Mouse (Mus musculus) heart, embryonic 16.5 days (tissue): ENCODE results near the gene Irf9. TPM values are rescaled to one million over a fixed set of nuclear protein-coding genes. Genes with fewer than 3 reads are reported as not detected.

ENCODE experiments used
- ATAC-seq: fragments of 200-750 bp; cut with Nextera tagmentation; replicated peaks from 2 replicates; pipeline ENCODE4 v1.8.0; 2017; ENCODE audit warnings: moderate number of reproducible peaks; ENCODE audit not compliant: insufficient read depth, low FRiP score; ENCODE audit errors: extremely low read depth
- H3K27ac ChIP-seq: fragments of 300-500 bp; sonication (generic); 2 replicates; pipeline ENCODE4 v1.5.1; 2014; ENCODE audit warnings: mild to moderate bottlenecking, low read length, control low read depth, moderate library complexity
- H3K27me3 ChIP-seq: fragments of 300-500 bp; sonication (generic); 2 replicates; pipeline ENCODE4 v1.6.1; 2014; ENCODE audit warnings: low read length, mixed read lengths; ENCODE audit not compliant: control insufficient read depth, insufficient read depth
- H3K36me3 ChIP-seq: fragments of 300-500 bp; sonication (generic); 2 replicates; pipeline ENCODE4 v1.6.1; 2014; ENCODE audit not compliant: control insufficient read depth, insufficient read depth
- H3K4me1 ChIP-seq: fragments of 300-500 bp; sonication (generic); 2 replicates; pipeline ENCODE4 v1.6.1; 2014; ENCODE audit warnings: low read length, mixed read lengths; ENCODE audit not compliant: control insufficient read depth, insufficient read depth
- H3K4me2 ChIP-seq: fragments of 300-500 bp; sonication (generic); 2 replicates; pipeline ENCODE4 v1.6.1; 2014; ENCODE audit warnings: low read depth, mild to moderate bottlenecking, control low read depth, low read length
- H3K4me3 ChIP-seq: fragments of 300-500 bp; sonication (generic); 2 replicates; pipeline ENCODE4 v1.5.1; 2014; ENCODE audit warnings: mild to moderate bottlenecking, control low read depth, low read length
- H3K9ac ChIP-seq: fragments of 300-500 bp; sonication (generic); 2 replicates; pipeline ENCODE4 v1.6.1; 2014; ENCODE audit warnings: low read length, control low read depth
- H3K9me3 ChIP-seq: fragments of 300-500 bp; sonication (generic); replicated peaks from 2 replicates; pipeline ENCODE4 v1.6.1; 2016; ENCODE audit warnings: low read length; ENCODE audit not compliant: control insufficient read depth
- WGBS: fragments of 180-500 bp; shearing (Covaris S2); extraction: QIAGEN DNeasy Blood & Tissue Kit; methylation state at CpG from one replicate; pipeline ENCODE4 v1.1.7; 2014; 5-methylcytosine and 5-hydroxymethylcytosine counted together
- polyA plus RNA-seq: library from polyadenylated mRNA; unstranded; fragments of >200 nt; fragmentation: Nextera tagmentation; extraction: Ambion mirVana; gene quantifications from 2 replicates; pipeline ENCODE4 v1.2.1, GENCODE M21; 2015

Gene Irf9
- polyA plus RNA-seq, 1 experiment from 2014 or later: 15.3 TPM

DNA sequence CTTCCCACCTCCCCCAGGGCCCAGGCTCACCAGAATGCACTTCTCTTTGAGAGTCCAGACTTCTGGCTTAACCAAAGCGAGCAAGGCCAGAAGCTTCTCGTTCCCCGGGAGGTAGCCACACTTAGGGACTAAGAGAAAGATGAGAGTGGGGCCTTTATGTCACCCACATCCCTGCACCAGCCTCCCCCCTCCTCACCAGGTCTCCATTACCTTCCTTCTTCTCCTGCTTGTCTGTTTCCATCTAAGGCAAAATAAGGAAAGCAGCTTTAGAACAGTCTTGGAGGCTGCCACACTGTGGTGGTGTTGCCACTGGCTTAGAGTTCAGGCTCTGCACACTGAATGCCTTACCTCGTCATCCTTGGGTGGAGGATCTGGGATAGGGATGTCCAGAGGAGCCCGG lies 14.1 kb upstream of the Irf9 start:
- H3K27me3 ChIP-seq: no peaks in the 10 kb centered on the region
- peaks cover 25% of the 10 kb centered on the region for H3K4me1 ChIP-seq
- no peak overlapping the region for H3K4me2 ChIP-seq
- H3K9ac ChIP-seq: no peak overlapping the region
- no peak overlapping the region for H3K27ac ChIP-seq
- 84% methylated on average over 5 of the region's 5 CpGs for WGBS
- ATAC-seq: no peak
- no peaks in the 10 kb centered on the region for H3K9me3 ChIP-seq
- peaks cover 13% of the 10 kb centered on the region for H3K36me3 ChIP-seq
- H3K4me3 ChIP-seq: no peak overlapping the region

DNA sequence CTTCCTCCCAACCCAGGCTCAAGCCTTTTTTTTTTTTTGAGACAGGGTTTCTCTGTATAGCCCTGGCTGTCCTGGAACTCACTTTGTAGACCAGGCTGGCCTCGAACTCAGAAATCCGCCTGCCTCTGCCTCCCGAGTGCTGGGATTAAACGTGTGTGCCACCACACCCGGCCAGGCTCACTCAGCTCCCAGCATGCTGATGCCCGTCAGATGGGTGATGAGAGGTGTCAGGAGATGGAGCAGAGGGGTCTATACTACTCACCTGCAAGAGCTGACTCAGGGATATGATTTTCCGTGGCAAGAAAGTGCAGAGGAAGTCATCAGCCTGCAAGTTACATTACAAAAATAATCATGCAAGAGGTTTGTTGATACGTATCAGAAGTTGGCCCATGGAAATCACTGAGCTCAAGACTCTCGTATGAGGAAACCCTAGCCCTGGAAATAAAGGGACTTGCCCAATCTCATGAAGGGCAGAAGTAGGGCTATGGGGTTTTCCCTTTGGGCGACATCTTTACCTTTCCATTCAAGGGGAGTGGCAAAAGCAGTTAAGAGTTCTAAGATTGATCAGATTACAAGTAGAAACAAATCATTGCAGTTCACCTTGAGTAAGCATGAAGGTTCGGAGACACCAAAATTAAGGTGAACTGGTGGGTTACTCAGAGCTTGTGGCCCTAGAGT lies 13.5 kb upstream of the Irf9 start:
- 75% methylated on average over 11 of the region's 11 CpGs for WGBS

DNA sequence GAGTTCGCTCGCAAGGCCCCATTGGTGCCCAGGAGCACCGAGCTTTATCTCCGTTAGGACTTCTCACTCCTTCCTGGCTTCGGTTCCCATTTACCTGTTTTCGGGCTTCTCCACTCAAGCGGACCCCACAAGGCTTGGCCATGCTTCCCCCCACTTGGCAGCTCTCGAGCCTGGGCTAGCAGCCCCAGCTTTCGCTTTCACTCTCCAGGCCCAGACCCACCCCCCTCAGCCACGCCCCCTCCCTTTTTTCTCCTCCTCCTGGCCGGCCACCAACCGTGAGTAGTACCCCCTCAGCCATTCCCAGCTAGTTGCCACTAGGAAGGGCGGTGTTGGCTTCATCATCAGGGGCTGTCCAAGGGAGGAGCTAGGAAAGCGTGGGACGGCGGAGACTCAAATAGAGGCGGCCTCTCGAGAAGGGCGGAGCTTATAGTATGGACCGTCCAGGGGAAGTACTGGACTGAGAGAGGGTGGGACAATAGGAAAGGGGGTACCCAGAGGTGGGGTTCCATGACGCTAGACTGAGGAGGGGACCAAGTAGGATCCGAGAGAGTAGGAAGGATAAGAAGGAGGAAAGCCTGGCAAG lies 12.5 kb upstream of the Irf9 start, which contains the start of gene Psme2:
Gene Psme2 (minus strand): TSS at position 366 of the 583 bp plus-strand sequence.
- Histone ChIP-seq H3K36me3 (peaks cover 27% of the 10 kb centered on the region), H3K4me2 (peak within 1 kb of the TSS; percentile 76), H3K27ac (peak within 1 kb of the TSS; percentile 97), H3K27me3 (no peaks in the 10 kb centered on the region), H3K9me3 (no peaks in the 10 kb centered on the region), H3K4me1 (peaks cover 19% of the 10 kb centered on the region), H3K4me3 (peak within 1 kb of the TSS; percentile 91), H3K9ac (peak within 1 kb of the TSS; percentile 93)
- peak; percentile 94 for ATAC-seq
- 1% methylated on average over 22 of the region's 22 CpGs for WGBS

More for the DNA sequence above, 13.5 kb upstream of the Irf9 start:
- no peaks in the 10 kb centered on the region for H3K9me3 ChIP-seq
- peaks cover 25% of the 10 kb centered on the region for H3K4me1 ChIP-seq
- H3K4me2 ChIP-seq: peak overlapping the region; percentile 76
- ATAC-seq: no peak
- H3K36me3 ChIP-seq: peaks cover 18% of the 10 kb centered on the region
- peak overlapping the region; percentile 83 for H3K9ac ChIP-seq
- peak overlapping the region; percentile 97 for H3K27ac ChIP-seq
- peak overlapping the region; percentile 91 for H3K4me3 ChIP-seq
- no peaks in the 10 kb centered on the region for H3K27me3 ChIP-seq

DNA sequence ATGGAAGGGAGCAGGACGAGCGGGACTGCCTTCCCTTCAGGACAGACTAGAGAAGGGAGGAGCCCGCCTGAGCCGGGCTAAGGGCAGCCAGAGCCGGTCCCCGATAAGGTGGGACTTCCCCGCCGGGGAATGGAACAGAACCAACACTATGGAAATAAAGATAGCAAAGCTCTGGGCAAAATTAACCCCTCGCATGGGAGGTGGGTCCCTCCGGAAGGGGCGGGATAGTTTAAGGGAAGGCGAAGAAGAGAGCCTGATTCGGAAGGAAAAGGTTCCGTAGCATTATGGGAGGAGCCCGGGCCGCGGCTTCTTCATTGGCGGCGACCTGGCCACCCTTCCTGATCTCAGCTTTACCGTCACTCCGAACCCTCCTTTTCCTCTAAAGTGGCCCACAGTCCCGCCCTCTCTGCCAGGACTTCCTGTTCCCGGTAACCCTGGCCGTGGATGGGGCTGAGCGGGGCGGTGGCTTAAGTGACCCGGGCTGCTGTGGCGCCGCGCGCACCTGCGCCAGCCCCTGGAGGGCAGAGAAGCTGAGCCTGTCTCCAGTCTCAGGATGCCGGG lies 12.0 kb upstream of the Irf9 start, which contains the start of gene Rnf31:
Gene Rnf31 (plus strand): TSS at position 378 of the 561 bp plus-strand sequence.
- Histone ChIP-seq H3K4me2 (peak within 1 kb of the TSS; percentile 76), H3K4me3 (peak within 1 kb of the TSS; percentile 91), H3K9ac (peak within 1 kb of the TSS; percentile 93), H3K4me1 (peaks cover 19% of the 10 kb centered on the region), H3K27me3 (no peaks in the 10 kb centered on the region), H3K36me3 (peaks cover 33% of the 10 kb centered on the region), H3K27ac (peak within 1 kb of the TSS; percentile 97), H3K9me3 (no peaks in the 10 kb centered on the region)
- ATAC-seq: peak; percentile 89
- WGBS: under 1% methylated on average over 33 of the region's 33 CpGs

DNA sequence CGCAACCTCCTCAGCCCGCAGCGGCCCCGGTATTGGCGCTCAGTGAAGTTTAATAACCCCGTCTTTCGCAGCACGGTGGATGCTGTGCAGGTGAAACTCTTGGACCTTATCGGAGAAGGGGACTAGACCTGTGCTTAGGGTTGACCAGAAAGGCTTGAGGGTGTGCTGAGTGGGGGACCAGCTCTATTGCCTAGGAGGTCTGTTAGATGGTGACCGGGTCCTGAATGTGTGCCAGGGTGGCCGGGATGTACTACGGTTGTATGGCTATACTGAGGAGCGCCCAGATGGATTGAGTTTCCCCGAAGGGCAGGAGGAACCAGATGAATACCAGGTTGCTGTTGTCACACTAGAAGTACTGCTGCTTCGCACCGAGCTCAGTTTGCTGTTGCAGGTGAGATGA lies 11.1 kb upstream of the Irf9 start:
- Histone ChIP-seq H3K4me2 (peak overlapping the region; percentile 76), H3K9me3 (no peaks in the 10 kb centered on the region), H3K27me3 (no peaks in the 10 kb centered on the region), H3K9ac (peak overlapping the region; percentile 93), H3K4me3 (peak overlapping the region; percentile 91), H3K36me3 (peaks cover 36% of the 10 kb centered on the region), H3K27ac (peak overlapping the region; percentile 88), H3K4me1 (peaks cover 19% of the 10 kb centered on the region)
- WGBS: 3% methylated on average over 16 of the region's 16 CpGs
- ATAC-seq: no peak

DNA sequence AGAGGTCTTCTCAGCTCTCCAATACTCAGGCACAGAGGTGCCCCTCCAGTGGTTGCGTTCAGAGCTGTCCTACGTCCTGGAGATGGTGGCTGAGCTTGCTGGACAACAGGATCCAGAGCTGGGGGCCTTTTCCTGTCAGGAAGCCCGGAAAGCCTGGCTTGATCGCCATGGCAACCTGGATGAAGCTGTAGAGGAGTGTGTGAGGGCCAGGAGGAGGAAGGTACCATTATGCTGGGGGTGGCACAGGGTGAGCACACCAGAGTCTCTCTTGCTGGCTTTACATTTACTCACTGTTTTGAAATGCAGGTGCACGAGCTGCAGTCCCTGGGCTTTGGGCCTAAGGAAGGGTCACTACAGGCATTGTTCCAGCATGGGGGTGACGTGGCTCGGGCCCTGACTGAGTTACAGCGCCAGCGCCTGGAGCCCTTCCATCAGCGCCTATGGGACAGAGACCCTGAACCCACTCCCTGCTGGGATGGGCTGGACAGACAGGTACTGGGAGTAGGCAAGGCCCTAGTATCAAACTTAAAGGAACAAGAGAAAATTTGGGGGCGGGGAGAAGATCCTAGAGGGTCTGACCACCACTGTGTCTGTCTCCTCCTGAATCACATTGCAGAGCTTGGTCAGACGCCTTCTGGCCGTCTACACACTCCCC lies 7.2 kb upstream of the Irf9 start:
- Histone ChIP-seq H3K27ac (no peak overlapping the region), H3K27me3 (no peaks in the 10 kb centered on the region), H3K36me3 (peaks cover 57% of the 10 kb centered on the region), H3K9ac (no peak overlapping the region), H3K4me1 (peaks cover 13% of the 10 kb centered on the region), H3K9me3 (no peaks in the 10 kb centered on the region), H3K4me2 (no peak overlapping the region), H3K4me3 (no peak overlapping the region)
- 76% methylated on average over 13 of the region's 13 CpGs for WGBS
- ATAC-seq: no peak

DNA sequence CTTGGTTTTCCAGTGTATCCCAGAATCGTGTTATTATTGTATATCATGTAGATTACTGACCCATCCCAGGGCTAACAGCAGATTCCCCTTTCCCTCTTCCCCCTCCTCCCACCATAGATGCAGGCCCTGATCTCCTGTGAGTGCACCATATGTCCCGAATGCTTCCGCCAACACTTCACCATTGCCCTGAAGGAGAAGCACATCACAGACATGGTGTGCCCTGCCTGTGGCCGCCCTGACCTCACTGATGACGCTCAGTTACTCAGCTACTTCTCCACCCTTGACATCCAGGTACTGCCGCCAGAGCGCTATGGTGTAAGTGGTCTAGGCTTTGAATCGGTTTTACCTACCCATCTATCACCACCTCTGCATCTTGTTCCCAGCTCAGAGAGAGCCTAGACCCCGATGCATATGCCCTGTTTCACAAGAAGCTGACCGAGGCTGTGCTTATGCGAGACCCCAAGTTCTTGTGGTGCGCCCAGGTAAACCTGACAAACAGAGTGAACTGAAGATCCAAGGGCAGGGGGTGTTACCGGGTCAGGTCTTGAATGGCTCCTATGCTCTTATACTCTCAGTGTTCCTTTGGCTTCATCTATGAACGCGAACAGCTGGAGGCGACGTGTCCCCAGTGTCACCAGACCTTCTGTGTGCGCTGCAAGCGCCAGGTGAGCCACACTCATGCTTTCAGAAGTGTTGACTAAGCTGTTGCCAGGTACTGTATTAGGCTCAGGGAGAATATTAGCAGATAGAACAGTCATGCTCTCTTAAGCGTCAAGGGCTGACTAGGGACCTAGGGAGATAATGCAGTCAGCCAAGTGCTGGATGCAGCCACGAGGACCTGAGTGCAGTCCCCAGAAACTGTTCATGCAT lies 4.6 kb upstream of the Irf9 start:
- no peak overlapping the region for H3K4me3 ChIP-seq
- no peaks in the 10 kb centered on the region for H3K4me1 ChIP-seq
- no peak for ATAC-seq
- H3K9me3 ChIP-seq: no peaks in the 10 kb centered on the region
- no peaks in the 10 kb centered on the region for H3K27me3 ChIP-seq
- no peak overlapping the region for H3K9ac ChIP-seq
- no peak overlapping the region for H3K4me2 ChIP-seq
- no peak overlapping the region for H3K27ac ChIP-seq
- WGBS: 94% methylated on average over 21 of the region's 21 CpGs
- H3K36me3 ChIP-seq: peaks cover 67% of the 10 kb centered on the region
